Mouse (Mus musculus) limb, embryonic 15.5 days (tissue): ENCODE results near the gene Mrgpra2a. TPM values are rescaled to one million over a fixed set of nuclear protein-coding genes. Genes with fewer than 3 reads are reported as not detected.

ENCODE experiments used
- polyA plus RNA-seq: library from polyadenylated mRNA; unstranded; fragments of >200 nt; fragmentation: Nextera tagmentation; extraction: Ambion mirVana; gene quantifications from 2 replicates; pipeline ENCODE4 v1.2.1, GENCODE M21; 2015

Mrgpra2a gene
- polyA plus RNA-seq, 1 experiment from 2014 or later: not detected

Other genes with a start within 250 kb of the Mrgpra2a start
- not detected in 2 replicates for gene Mrgpra6, start 247.2 kb downstream of the Mrgpra2a start, polyA plus RNA-seq
- not detected in 2 replicates for gene Mrgpra9, start 199.3 kb downstream of the Mrgpra2a start, polyA plus RNA-seq
- gene Mrgpra1, start 97.9 kb downstream of the Mrgpra2a start, polyA plus RNA-seq: not detected in 2 replicates
- not detected in 2 replicates for gene Mrgpra2b, start 76.7 kb upstream of the Mrgpra2a start, polyA plus RNA-seq
- not detected in 2 replicates for gene Mrgpra3, start 149.2 kb upstream of the Mrgpra2a start, polyA plus RNA-seq